Mouse (Mus musculus): Measurements from ENCODE around the gene Nmnat3.

GRCm38 (mm10) chr9:98272734-98273133 is 14.5 kb upstream of the Nmnat3 start:
- TF ChIP-seq POLR2A (IDR thresholded peaks at IDR 0.05; ENCODE audit: control insufficient read depth, low read depth, low read length), result no peak
- no peak for TF ChIP-seq CTCF (IDR thresholded peaks at IDR 0.05; ENCODE audit: control insufficient read depth, insufficient read depth, insufficient replicate concordance, low read depth, low read length)

Data from testis, adult 2 months (tissue).